Mouse (Mus musculus): Measurements from ENCODE around the gene Mtmr6. TPM values are rescaled to one million over a fixed set of nuclear protein-coding genes. Genes with fewer than 3 reads are reported as not detected.

Gene Mtmr6
- total RNA-seq (2021): 39.1 and 46.0 TPM in 2 replicates
- long read RNA-seq, experiment 1, transcript Mtmr6-201 (14 exons, 3,813 nt): major isoform, 47 of 59 reads
- long read RNA-seq, experiment 1, partial matches to known transcripts: 0 of 59 reads
- long read RNA-seq, experiment 1, other reads (novel, unspliced or antisense): 12 of 59 reads
- long read RNA-seq, experiment 2, transcript Mtmr6-201 (14 exons, 3,813 nt): major isoform, 31 of 38 reads
- long read RNA-seq, experiment 2, partial matches to known transcripts: 0 of 38 reads
- long read RNA-seq, experiment 2, other reads (novel, unspliced or antisense): 7 of 38 reads

- DNase-seq: peak; percentile 96
Observed at GRCm38 (mm10) chr14:60264990-60265876, at the start of gene Mtmr6. Mtmr6 (plus strand) TSS chr14:60265228.

GRCm38 (mm10) chr14:60216125-60216524, 48.9 kb upstream of the Mtmr6 start:
- no peak for DNase-seq

GRCm38 (mm10) chr14:60217616-60218015, 47.4 kb upstream of the Mtmr6 start:
- DNase-seq: no peak

GRCm38 (mm10) chr14:60219886-60220285, 45.1 kb upstream of the Mtmr6 start:
- DNase-seq: no peak

- no peak for DNase-seq
Observed at GRCm38 (mm10) chr14:60238551-60238950, 26.5 kb upstream of the Mtmr6 start.

- no peak for DNase-seq
Observed at GRCm38 (mm10) chr14:60250366-60250765, 14.7 kb upstream of the Mtmr6 start.

- DNase-seq: no peak
Observed at GRCm38 (mm10) chr14:60250879-60251278, 14.1 kb upstream of the Mtmr6 start.

GRCm38 (mm10) chr14:60251281-60252003, 13.6 kb upstream of the Mtmr6 start, which contains the start of the genes Nupl1 and Gm49336:
Nupl1 (minus strand) TSS chr14:60251431.
Gm49336 (minus strand) TSS chr14:60251507.
- DNase-seq: peak; percentile 99

- DNase-seq: peak; percentile 32
Observed at GRCm38 (mm10) chr14:60252004-60253000, 12.7 kb upstream of the Mtmr6 start.

- DNase-seq: no peak
Observed at GRCm38 (mm10) chr14:60253466-60253865, 11.6 kb upstream of the Mtmr6 start.

GRCm38 (mm10) chr14:60254774-60255173, 10.3 kb upstream of the Mtmr6 start:
- no peak for DNase-seq

GRCm38 (mm10) chr14:60256356-60256755, 8.7 kb upstream of the Mtmr6 start:
- peak; percentile 22 for DNase-seq

- DNase-seq: no peak
Observed at GRCm38 (mm10) chr14:60257101-60257500, 7.9 kb upstream of the Mtmr6 start.

GRCm38 (mm10) chr14:60257851-60258250, 7.2 kb upstream of the Mtmr6 start:
- DNase-seq: no peak

- no peak for DNase-seq
Observed at GRCm38 (mm10) chr14:60262316-60262715, 2.7 kb upstream of the Mtmr6 start.

GRCm38 (mm10) chr14:60269333-60269732, 4.3 kb downstream of the Mtmr6 start:
- DNase-seq: no peak

GRCm38 (mm10) chr14:60273346-60273745, 8.3 kb downstream of the Mtmr6 start:
- no peak for DNase-seq

- DNase-seq: no peak
Observed at GRCm38 (mm10) chr14:60275301-60276276, 10.6 kb downstream of the Mtmr6 start.

GRCm38 (mm10) chr14:60286194-60286863, 21.3 kb downstream of the Mtmr6 start:
- no peak for DNase-seq
